Mouse (Mus musculus) forebrain, embryonic 12.5 days (tissue): ENCODE measurements at regions not wholly inside any gene's neighbourhood (a gene's known extent, or its start where the extent isn't known, plus 50 kb on each side); places are given as distances from the start of the nearest gene placed in this dataset.

Experiments used
- ATAC-seq: fragments of 200-750 bp; cut with Nextera tagmentation; 2 replicates; pipeline ENCODE4 v1.8.0; 2017; ENCODE audit warnings: moderate TSS enrichment; ENCODE audit not compliant: low FRiP score
- H3K27ac ChIP-seq: fragments of 300-500 bp; sonication (generic); 2 replicates; pipeline ENCODE4 v1.5.1; 2016; ENCODE audit warnings: mild to moderate bottlenecking
- H3K27me3 ChIP-seq: fragments of 300-500 bp; sonication (generic); 2 replicates; pipeline ENCODE4 v1.6.1; 2016; ENCODE audit warnings: mild to moderate bottlenecking
- H3K36me3 ChIP-seq: fragments of 300-500 bp; sonication (generic); replicated peaks from 2 replicates; pipeline ENCODE4 v1.6.1; 2016; ENCODE audit warnings: mild to moderate bottlenecking
- H3K4me1 ChIP-seq: fragments of 300-500 bp; sonication (generic); 2 replicates; pipeline ENCODE4 v1.6.1; 2016
- H3K4me2 ChIP-seq: fragments of 300-500 bp; sonication (generic); 2 replicates; pipeline ENCODE4 v1.6.1; 2016; ENCODE audit warnings: mild to moderate bottlenecking, moderate library complexity
- H3K4me3 ChIP-seq: fragments of 300-500 bp; sonication (generic); replicated peaks from 2 replicates; pipeline ENCODE4 v1.5.1; 2016; ENCODE audit warnings: mild to moderate bottlenecking
- H3K9ac ChIP-seq: fragments of 300-500 bp; sonication (generic); 2 replicates; pipeline ENCODE4 v1.6.1; 2016; ENCODE audit warnings: mild to moderate bottlenecking
- H3K9me3 ChIP-seq: fragments of 300-500 bp; sonication (generic); 2 replicates; pipeline ENCODE4 v1.6.1; 2016
- WGBS: fragments of 180-500 bp; shearing (Covaris S2); methylation state at CpG from one replicate; pipeline ENCODE4 v1.1.7; 2016; 5-methylcytosine and 5-hydroxymethylcytosine counted together

- Histone ChIP-seq H3K36me3 (no peaks in the 10 kb centered on the region), H3K4me1 (no peaks in the 10 kb centered on the region), H3K9ac (no peak overlapping the region), H3K4me3 (no peak overlapping the region), H3K4me2 (no peak overlapping the region), H3K27ac (no peak overlapping the region), H3K9me3 (no peaks in the 10 kb centered on the region), H3K27me3 (no peaks in the 10 kb centered on the region)
- 58% methylated on average over 6 of the region's 6 CpGs for WGBS
- ATAC-seq: 0 out of 2 replicates have a peak, but pooled peaks have one; percentile 36
Measured at GRCm38 (mm10) chr12:13809291-13810154, 342.3 kb downstream of the Fam84a start.

DNA sequence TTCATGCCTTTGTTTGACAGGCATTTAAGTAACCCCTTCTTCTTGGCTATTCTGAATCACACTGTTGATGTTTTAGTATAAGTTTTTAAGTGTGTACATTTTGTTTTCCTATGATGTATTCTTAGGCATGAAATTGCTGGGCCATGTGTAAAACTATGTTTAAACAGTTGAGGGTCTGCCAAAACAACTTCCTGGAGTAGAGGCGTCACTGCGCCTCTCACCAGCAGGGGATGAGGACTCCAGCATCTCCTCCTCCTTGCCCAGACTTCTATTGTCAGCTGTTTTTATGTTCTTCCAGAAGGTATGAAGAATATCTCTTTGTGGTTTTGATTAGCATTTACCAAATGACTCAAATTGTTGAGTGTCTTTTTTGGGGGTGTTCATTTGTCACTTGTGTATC lies 372.1 kb downstream of the Fam84a start:
- ATAC-seq: no peak
- Histone ChIP-seq H3K4me2 (no peak overlapping the region), H3K27me3 (no peaks in the 10 kb centered on the region), H3K4me3 (no peak overlapping the region), H3K9me3 (no peaks in the 10 kb centered on the region), H3K9ac (no peak overlapping the region), H3K36me3 (no peaks in the 10 kb centered on the region), H3K4me1 (no peaks in the 10 kb centered on the region), H3K27ac (no peak overlapping the region)
- 87% methylated on average over 2 of the region's 2 CpGs for WGBS

- Histone ChIP-seq H3K27ac (no peak overlapping the region), H3K4me3 (no peak overlapping the region), H3K4me1 (no peaks in the 10 kb centered on the region), H3K27me3 (no peaks in the 10 kb centered on the region), H3K36me3 (no peaks in the 10 kb centered on the region), H3K9ac (no peak overlapping the region), H3K4me2 (no peak overlapping the region), H3K9me3 (no peaks in the 10 kb centered on the region)
- ATAC-seq: no peak
- 80% methylated on average over 1 of the region's 1 CpGs for WGBS
Measured at GRCm38 (mm10) chr12:13776687-13777086, 375.2 kb downstream of the Fam84a start.

- Histone ChIP-seq H3K27ac (no peak overlapping the region), H3K4me2 (no peak overlapping the region), H3K4me3 (no peak overlapping the region), H3K27me3 (no peaks in the 10 kb centered on the region), H3K4me1 (no peaks in the 10 kb centered on the region), H3K9ac (no peak overlapping the region), H3K36me3 (no peaks in the 10 kb centered on the region), H3K9me3 (no peaks in the 10 kb centered on the region)
- ATAC-seq: no peak
- 90% methylated on average over 2 of the region's 2 CpGs for WGBS
Measured at GRCm38 (mm10) chr12:13769696-13770095, 382.2 kb downstream of the Fam84a start.

GRCm38 (mm10) chr12:13769156-13769555 lies 382.7 kb downstream of the Fam84a start:
- no peak for ATAC-seq
- Histone ChIP-seq H3K4me1 (no peaks in the 10 kb centered on the region), H3K9me3 (no peaks in the 10 kb centered on the region), H3K4me2 (no peak overlapping the region), H3K27ac (no peak overlapping the region), H3K4me3 (no peak overlapping the region), H3K9ac (no peak overlapping the region), H3K36me3 (no peaks in the 10 kb centered on the region), H3K27me3 (no peaks in the 10 kb centered on the region)
- 85% methylated on average over 4 of the region's 4 CpGs for whole genome bisulfite sequencing

GRCm38 (mm10) chr12:13766486-13766885 lies 385.4 kb downstream of the Fam84a start:
- H3K36me3 ChIP-seq: no peaks in the 10 kb centered on the region
- no peaks in the 10 kb centered on the region for H3K4me1 ChIP-seq
- no peak overlapping the region for H3K4me3 ChIP-seq
- H3K9ac ChIP-seq: no peak overlapping the region
- WGBS: 95% methylated on average over 3 of the region's 3 CpGs
- H3K27ac ChIP-seq: no peak overlapping the region
- no peak for ATAC-seq
- no peak overlapping the region for H3K4me2 ChIP-seq
- H3K27me3 ChIP-seq: no peaks in the 10 kb centered on the region
- no peaks in the 10 kb centered on the region for H3K9me3 ChIP-seq

- no peak for ATAC-seq
- Histone ChIP-seq H3K27ac (no peak overlapping the region), H3K9me3 (no peaks in the 10 kb centered on the region), H3K4me1 (no peaks in the 10 kb centered on the region), H3K27me3 (no peaks in the 10 kb centered on the region), H3K4me3 (no peak overlapping the region), H3K4me2 (no peak overlapping the region), H3K36me3 (no peaks in the 10 kb centered on the region), H3K9ac (no peak overlapping the region)
- WGBS: 74% methylated on average over 2 of the region's 2 CpGs
Measured at GRCm38 (mm10) chr12:13753878-13754277, 398.0 kb downstream of the Fam84a start.

DNA sequence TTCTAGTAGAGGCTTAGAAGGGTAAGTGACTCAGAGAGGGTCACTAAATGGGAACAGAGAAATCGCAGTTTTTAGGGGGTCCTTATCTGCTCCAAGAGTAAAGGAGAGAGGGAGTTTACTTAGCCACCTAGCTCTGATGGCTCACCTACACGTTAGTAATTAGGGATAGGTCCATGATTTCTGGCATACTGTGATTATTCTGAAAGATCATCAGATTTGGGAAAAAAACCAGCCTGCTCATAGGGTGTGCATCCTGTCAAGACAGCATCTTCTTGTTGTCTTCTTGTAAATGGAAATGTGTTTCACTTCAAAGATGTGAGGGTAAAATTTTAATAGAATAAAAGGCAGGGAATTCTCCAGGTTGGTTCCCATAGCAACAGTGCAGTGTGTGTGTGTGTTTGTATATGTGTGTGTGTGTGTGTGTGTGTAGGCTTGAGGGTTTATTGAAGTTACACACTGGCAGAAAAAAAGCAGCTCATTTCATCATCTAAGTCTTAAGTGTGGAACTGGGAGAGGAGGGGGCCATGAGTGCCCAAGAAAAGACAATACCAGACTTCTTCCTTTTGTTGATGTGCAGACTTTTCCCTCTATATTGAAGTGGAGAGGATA lies 407.4 kb downstream of the Fam84a start:
- no peak overlapping the region for H3K27ac ChIP-seq
- ATAC-seq: no peak
- H3K27me3 ChIP-seq: no peaks in the 10 kb centered on the region
- H3K4me1 ChIP-seq: no peaks in the 10 kb centered on the region
- 80% methylated on average over 2 of the region's 2 CpGs for WGBS
- H3K9ac ChIP-seq: no peak overlapping the region
- H3K36me3 ChIP-seq: no peaks in the 10 kb centered on the region
- no peak overlapping the region for H3K4me3 ChIP-seq
- no peaks in the 10 kb centered on the region for H3K9me3 ChIP-seq
- H3K4me2 ChIP-seq: no peak overlapping the region

DNA sequence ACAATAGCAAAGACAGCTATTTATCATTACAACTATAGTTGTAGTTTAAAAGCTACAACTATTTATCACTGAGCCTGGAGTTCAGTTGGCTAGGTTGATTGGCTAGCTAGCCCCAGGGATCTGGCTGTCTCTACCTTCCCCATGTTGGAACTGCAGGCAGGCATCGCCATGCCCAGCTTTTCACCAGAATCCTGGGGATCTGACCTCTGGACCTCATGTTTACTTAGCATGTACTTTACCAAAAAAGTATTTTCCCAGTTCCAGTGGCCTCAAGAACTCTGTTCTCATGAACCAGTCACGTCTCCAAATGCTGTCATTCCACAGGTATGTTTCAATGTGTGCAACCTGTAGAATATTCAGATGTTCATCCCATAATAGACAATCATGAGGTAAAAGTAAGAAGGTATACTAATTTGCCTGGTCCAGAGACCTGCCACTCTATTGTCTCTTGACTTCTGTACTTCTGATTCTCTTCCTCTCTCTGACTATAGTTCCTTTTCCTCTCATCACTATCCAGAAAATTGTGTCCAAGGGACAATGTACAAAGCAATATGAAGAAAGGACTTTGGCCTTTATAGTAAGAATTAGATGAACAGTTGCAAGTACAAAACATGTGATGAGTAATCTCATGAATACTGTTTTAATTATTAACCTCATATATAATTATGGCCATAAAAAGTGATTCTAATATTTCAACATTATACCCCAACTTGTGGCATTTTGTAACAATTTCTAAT lies 421.8 kb downstream of the Fam84a start:
- Histone ChIP-seq H3K27ac (no peak overlapping the region), H3K36me3 (no peaks in the 10 kb centered on the region), H3K9me3 (no peaks in the 10 kb centered on the region), H3K4me3 (no peak overlapping the region), H3K27me3 (no peaks in the 10 kb centered on the region), H3K4me1 (no peaks in the 10 kb centered on the region), H3K9ac (no peak overlapping the region), H3K4me2 (no peak overlapping the region)
- no peak for ATAC-seq
- WGBS: 90% methylated on average over 2 of the region's 2 CpGs

GRCm38 (mm10) chr12:13728986-13729385 lies 422.9 kb downstream of the Fam84a start:
- no peaks in the 10 kb centered on the region for H3K9me3 ChIP-seq
- H3K27me3 ChIP-seq: no peaks in the 10 kb centered on the region
- H3K9ac ChIP-seq: no peak overlapping the region
- ATAC-seq: no peak
- 79% methylated on average over 4 of the region's 4 CpGs for WGBS
- H3K4me3 ChIP-seq: no peak overlapping the region
- no peaks in the 10 kb centered on the region for H3K4me1 ChIP-seq
- no peaks in the 10 kb centered on the region for H3K36me3 ChIP-seq
- no peak overlapping the region for H3K27ac ChIP-seq
- H3K4me2 ChIP-seq: no peak overlapping the region

DNA sequence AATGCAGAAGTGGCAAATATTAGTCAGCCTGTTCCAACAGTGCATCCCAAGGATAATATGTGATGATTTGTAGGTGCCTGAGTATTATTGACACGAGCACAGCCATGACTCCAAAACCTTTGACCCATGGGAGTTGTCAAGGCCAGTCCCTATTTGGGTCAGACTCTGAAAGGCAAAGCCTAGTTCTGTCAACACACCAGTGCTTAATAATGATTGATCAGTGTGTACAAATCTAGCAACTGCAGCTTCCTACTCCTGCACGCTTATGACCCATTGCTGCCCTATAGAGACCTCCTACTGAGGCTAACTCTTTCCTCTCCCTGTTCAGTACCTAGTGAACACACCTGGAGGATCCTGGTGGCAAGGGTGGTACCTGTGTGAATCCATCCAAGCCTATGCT lies 427.3 kb downstream of the Fam84a start:
- Histone ChIP-seq H3K27ac (no peak overlapping the region), H3K9ac (no peak overlapping the region), H3K4me3 (no peak overlapping the region), H3K36me3 (no peaks in the 10 kb centered on the region), H3K4me1 (no peaks in the 10 kb centered on the region), H3K4me2 (no peak overlapping the region), H3K27me3 (no peaks in the 10 kb centered on the region), H3K9me3 (no peaks in the 10 kb centered on the region)
- no peak for ATAC-seq
- WGBS: 88% methylated on average over 2 of the region's 2 CpGs

DNA sequence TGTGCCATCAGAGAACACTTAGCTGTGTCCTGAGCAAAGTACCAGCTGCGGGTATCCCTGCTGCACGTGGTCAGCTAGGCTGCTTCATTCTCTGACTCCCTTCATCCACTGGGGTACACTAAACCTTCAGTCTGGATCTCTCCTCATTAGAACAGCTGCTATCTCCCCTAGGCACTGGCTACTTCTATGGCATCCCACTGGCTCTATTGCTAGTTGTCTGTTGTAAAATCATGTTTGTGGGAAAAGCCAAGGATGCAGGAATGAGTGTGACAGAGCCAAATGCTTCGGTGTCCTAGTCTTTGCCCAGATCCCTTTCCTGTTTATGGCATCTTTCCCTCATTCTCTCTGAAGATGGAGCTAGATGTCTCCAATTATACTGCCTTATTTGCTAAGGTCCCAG lies 440.9 kb downstream of the Nbas start:
- 88% methylated on average over 3 of the region's 3 CpGs for WGBS
- no peaks in the 10 kb centered on the region for H3K27me3 ChIP-seq
- H3K9ac ChIP-seq: no peak overlapping the region
- H3K9me3 ChIP-seq: no peaks in the 10 kb centered on the region
- ATAC-seq: no peak
- no peak overlapping the region for H3K27ac ChIP-seq
- no peak overlapping the region for H3K4me2 ChIP-seq
- H3K4me3 ChIP-seq: no peak overlapping the region
- peaks cover 7% of the 10 kb centered on the region; the same call in 1 of the 2 replicates for H3K4me1 ChIP-seq
- H3K36me3 ChIP-seq: no peaks in the 10 kb centered on the region
